Mouse (Mus musculus) stomach, postnatal 0 days (tissue): Measurements from ENCODE around the gene Chkb.

ENCODE experiments used
- CTCF ChIP-seq: IDR thresholded peaks from 2 replicates; pipeline ENCODE4 v1.5.1; 2016; ENCODE audit warnings: antibody characterized with exemption, low read depth, mild to moderate bottlenecking, moderate library complexity
- EP300 ChIP-seq: optimal IDR thresholded peaks from 2 replicates; pipeline ENCODE3; 2016; ENCODE audit warnings: antibody characterized with exemption

GRCm38 (mm10) chr15:89477806-89478205, 48.1 kb upstream of the Chkb start:
- TF ChIP-seq CTCF (no peak), EP300 (no peak)
